Mouse (Mus musculus): Measurements from ENCODE around the gene Raph1. TPM values are rescaled to one million over a fixed set of nuclear protein-coding genes. Genes with fewer than 3 reads are reported as not detected.

Raph1 gene
- polyA plus RNA-seq, 1 experiment = 22.2 TPM

- Histone ChIP-seq H3K4me1 (ENCODE audit: control insufficient read depth, insufficient read depth, insufficient read length, low read length) (no peaks in the 10 kb centered on the region), H3K4me3 (ENCODE audit: low read depth, low read length) (no peak overlapping the region), H3K27me3 (ENCODE audit: control insufficient read depth, insufficient read depth, low read length) (no peaks in the 10 kb centered on the region), H3K36me3 (ENCODE audit: control insufficient read depth, insufficient read depth, low read length) (peaks cover 58% of the 10 kb centered on the region), H3K27ac (ENCODE audit: insufficient read depth, low read depth, low read length) (no peak overlapping the region)
- TF ChIP-seq CTCF (IDR thresholded peaks at IDR 0.05; ENCODE audit: extremely low read depth, insufficient read length, insufficient replicate concordance, low read depth, low read length) (no peak), POLR2A (IDR thresholded peaks at IDR 0.05; ENCODE audit: low read depth, low read length) (no peak)
- 94% methylated on average over 2 of the region's 2 CpGs for WGBS
Measured at GRCm38 (mm10) chr1:60489660-60490059, 77.2 kb downstream of the Raph1 start.

DNA sequence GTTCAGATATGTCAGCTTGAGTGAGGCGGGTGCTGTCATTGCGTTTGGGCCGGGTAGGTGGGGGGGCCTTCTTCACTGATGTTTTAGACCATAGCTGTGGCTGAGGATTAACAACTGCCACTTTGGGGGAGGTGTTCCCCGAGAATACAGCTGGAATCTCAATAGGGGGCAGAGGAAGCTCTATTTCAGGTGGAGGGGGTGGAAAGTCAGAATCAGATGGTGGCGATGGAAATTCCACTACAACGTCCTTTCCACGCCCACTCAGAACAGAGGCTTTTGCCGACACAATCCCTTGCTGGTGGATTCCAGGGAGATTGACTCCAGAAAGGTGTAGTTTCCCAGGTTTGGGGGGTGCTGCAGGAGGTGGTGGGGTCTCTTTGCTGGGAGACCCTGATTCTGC lies 78.3 kb downstream of the Raph1 start:
- Histone ChIP-seq H3K27me3 (ENCODE audit: control insufficient read depth, insufficient read depth, low read length) (no peaks in the 10 kb centered on the region), H3K27ac (ENCODE audit: insufficient read depth, low read depth, low read length) (no peak overlapping the region), H3K4me1 (ENCODE audit: control insufficient read depth, insufficient read depth, insufficient read length, low read length) (no peaks in the 10 kb centered on the region), H3K36me3 (ENCODE audit: control insufficient read depth, insufficient read depth, low read length) (peaks cover 50% of the 10 kb centered on the region), H3K4me3 (ENCODE audit: low read depth, low read length) (no peak overlapping the region)
- 93% methylated on average over 8 of the region's 8 CpGs for WGBS
- no peak for TF ChIP-seq POLR2A (IDR thresholded peaks at IDR 0.05; ENCODE audit: low read depth, low read length)
- TF ChIP-seq CTCF (IDR thresholded peaks at IDR 0.05; ENCODE audit: extremely low read depth, insufficient read length, insufficient replicate concordance, low read depth, low read length) = no peak

DNA sequence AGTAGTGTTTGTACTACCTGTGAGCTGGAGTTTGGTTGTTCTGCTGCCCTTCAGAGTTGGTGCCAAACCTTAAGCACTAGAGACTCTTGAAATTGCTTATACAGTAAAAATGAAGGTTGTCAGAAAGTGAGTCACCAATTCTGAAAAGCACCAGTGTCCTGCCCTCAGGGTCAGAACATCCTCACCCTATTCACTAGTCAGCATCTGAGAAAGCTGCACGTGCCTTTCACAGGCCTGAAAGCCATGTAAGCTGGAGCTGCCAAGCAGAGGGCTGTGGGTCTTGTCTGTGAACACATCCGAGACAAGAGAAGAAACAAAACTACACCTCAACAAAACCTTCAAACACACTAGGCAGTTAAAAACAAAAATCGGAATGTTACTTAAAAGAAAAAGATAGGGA lies 81.3 kb downstream of the Raph1 start:
- Histone ChIP-seq H3K4me3 (ENCODE audit: low read depth, low read length) (no peak overlapping the region), H3K36me3 (ENCODE audit: control insufficient read depth, insufficient read depth, low read length) (peaks cover 36% of the 10 kb centered on the region), H3K27ac (ENCODE audit: insufficient read depth, low read depth, low read length) (no peak overlapping the region), H3K4me1 (ENCODE audit: control insufficient read depth, insufficient read depth, insufficient read length, low read length) (no peaks in the 10 kb centered on the region), H3K27me3 (ENCODE audit: control insufficient read depth, insufficient read depth, low read length) (no peaks in the 10 kb centered on the region)
- WGBS = 91% methylated on average over 3 of the region's 3 CpGs
- no peak for TF ChIP-seq POLR2A (IDR thresholded peaks at IDR 0.05; ENCODE audit: low read depth, low read length)
- no peak for TF ChIP-seq CTCF (IDR thresholded peaks at IDR 0.05; ENCODE audit: extremely low read depth, insufficient read length, insufficient replicate concordance, low read depth, low read length)

- Histone ChIP-seq H3K36me3 (ENCODE audit: control insufficient read depth, insufficient read depth, low read length) (peaks cover 15% of the 10 kb centered on the region), H3K27ac (ENCODE audit: insufficient read depth, low read depth, low read length) (no peak overlapping the region), H3K27me3 (ENCODE audit: control insufficient read depth, insufficient read depth, low read length) (no peaks in the 10 kb centered on the region), H3K4me1 (ENCODE audit: control insufficient read depth, insufficient read depth, insufficient read length, low read length) (no peaks in the 10 kb centered on the region), H3K4me3 (ENCODE audit: low read depth, low read length) (no peak overlapping the region)
- TF ChIP-seq POLR2A (IDR thresholded peaks at IDR 0.05; ENCODE audit: low read depth, low read length) = no peak
- no peak for TF ChIP-seq CTCF (IDR thresholded peaks at IDR 0.05; ENCODE audit: extremely low read depth, insufficient read length, insufficient replicate concordance, low read depth, low read length)
- 76% methylated on average over 1 of the region's 1 CpGs for WGBS
Measured at GRCm38 (mm10) chr1:60482881-60483280, 84.0 kb downstream of the Raph1 start.

- Histone ChIP-seq H3K27ac (ENCODE audit: insufficient read depth, low read depth, low read length) (no peak overlapping the region), H3K4me3 (ENCODE audit: low read depth, low read length) (no peak overlapping the region), H3K36me3 (ENCODE audit: control insufficient read depth, insufficient read depth, low read length) (peaks cover 12% of the 10 kb centered on the region), H3K27me3 (ENCODE audit: control insufficient read depth, insufficient read depth, low read length) (no peaks in the 10 kb centered on the region), H3K4me1 (ENCODE audit: control insufficient read depth, insufficient read depth, insufficient read length, low read length) (no peaks in the 10 kb centered on the region)
- WGBS = 60% methylated on average over 1 of the region's 1 CpGs
- TF ChIP-seq POLR2A (IDR thresholded peaks at IDR 0.05; ENCODE audit: low read depth, low read length) (no peak), CTCF (IDR thresholded peaks at IDR 0.05; ENCODE audit: extremely low read depth, insufficient read length, insufficient replicate concordance, low read depth, low read length) (no peak)
Measured at GRCm38 (mm10) chr1:60481561-60481960, 85.3 kb downstream of the Raph1 start.

GRCm38 (mm10) chr1:60470541-60470940 lies 96.4 kb downstream of the Raph1 start:
- WGBS = 91% methylated on average over 7 of the region's 7 CpGs
- Histone ChIP-seq H3K27ac (ENCODE audit: insufficient read depth, low read depth, low read length) (no peak overlapping the region), H3K36me3 (ENCODE audit: control insufficient read depth, insufficient read depth, low read length) (0 out of 2 replicates have a peak, but pooled peaks cover 1% of the 10 kb centered on the region), H3K27me3 (ENCODE audit: control insufficient read depth, insufficient read depth, low read length) (no peaks in the 10 kb centered on the region), H3K4me1 (ENCODE audit: control insufficient read depth, insufficient read depth, insufficient read length, low read length) (no peaks in the 10 kb centered on the region), H3K4me3 (ENCODE audit: low read depth, low read length) (no peak overlapping the region)
- TF ChIP-seq POLR2A (IDR thresholded peaks at IDR 0.05; ENCODE audit: low read depth, low read length) (no peak), CTCF (IDR thresholded peaks at IDR 0.05; ENCODE audit: extremely low read depth, insufficient read length, insufficient replicate concordance, low read depth, low read length) (no peak)

- WGBS = 88% methylated on average over 2 of the region's 2 CpGs
- no peak overlapping the region for H3K4me3 ChIP-seq (ENCODE audit: low read depth, low read length)
- TF ChIP-seq POLR2A (IDR thresholded peaks at IDR 0.05; ENCODE audit: low read depth, low read length) (no peak), CTCF (IDR thresholded peaks at IDR 0.05; ENCODE audit: extremely low read depth, insufficient read length, insufficient replicate concordance, low read depth, low read length) (no peak)
Measured at GRCm38 (mm10) chr1:60469491-60469890, 97.4 kb downstream of the Raph1 start.

More at GRCm38 (mm10) chr1:60469491-60469890, 97.4 kb downstream of the Raph1 start:
- Histone ChIP-seq H3K36me3 (ENCODE audit: control insufficient read depth, insufficient read depth, low read length) (0 out of 2 replicates have a peak, but pooled peaks cover 1% of the 10 kb centered on the region), H3K27ac (ENCODE audit: insufficient read depth, low read depth, low read length) (no peak overlapping the region), H3K4me1 (ENCODE audit: control insufficient read depth, insufficient read depth, insufficient read length, low read length) (no peaks in the 10 kb centered on the region), H3K27me3 (ENCODE audit: control insufficient read depth, insufficient read depth, low read length) (no peaks in the 10 kb centered on the region)

Measured in small intestine, adult 2 months (tissue).